ENCODE assay signal across 9 mouse cellular contexts in the genomic region with DNA sequence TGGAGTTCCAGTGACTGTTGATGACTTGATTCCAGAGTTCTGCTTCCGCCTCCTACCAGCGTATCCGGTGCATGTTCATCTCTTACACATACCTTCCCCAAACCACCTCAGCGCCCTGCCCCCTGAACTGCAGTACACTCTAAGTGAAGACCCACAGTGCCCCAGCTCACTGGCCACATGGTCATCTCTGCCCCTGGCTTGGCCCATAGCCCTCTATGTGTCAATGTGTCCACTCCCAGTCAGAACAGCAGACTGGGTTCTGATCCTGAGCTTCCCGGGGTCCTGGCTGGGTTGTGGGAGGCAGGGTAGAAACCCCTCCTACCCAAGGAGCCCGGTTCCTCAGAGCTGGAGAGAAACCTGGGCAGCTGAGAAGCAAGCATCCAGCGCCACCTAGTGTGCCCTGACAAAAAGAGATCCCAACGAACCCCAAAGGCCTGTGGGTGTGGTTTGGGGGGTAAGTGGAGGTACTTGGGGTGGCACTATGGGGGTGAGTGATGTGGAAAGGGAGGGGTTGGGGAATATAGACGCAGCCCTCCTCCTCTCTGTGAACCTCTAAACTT. TPM values are rescaled to one million over a fixed set of nuclear protein-coding genes. Genes with fewer than 3 reads are reported as not detected.
DNase-seq lines count a peak whose midpoint lies in the region; ATAC-seq lines count a peak whose summit lies in the region.
"Had no signal": no experiment of that assay in that cellular context is flagged by ENCODE, and none has a peak within 500 bp of the region (broad histone marks: within the 10 kb centered on the region; RNA-seq: fewer than 3 reads in every experiment).

No protein-coding gene starts in this region.

- no peak overlapping the region for H3K9ac ChIP-seq in liver, embryonic 11.5 days (ENCODE audit: low read depth, low read length)

- peaks cover 28% of the 10 kb centered on the region for H3K4me1 ChIP-seq in liver, embryonic 11.5 days (replicated peaks; ENCODE audit: control insufficient read depth, insufficient read depth, low read length)

- peak; percentile 73 for DNase-seq in CD4-positive, CD25-positive, alpha-beta regulatory T cell, adult 2 months (ENCODE audit: low read depth, low spot score)
- DNase-seq in liver, result peak; percentile 48
- no peak for DNase-seq in liver, embryonic 11.5 days (ENCODE audit: low spot score)
- peak; percentile 80 for DNase-seq in brain, adult 2 months (ENCODE audit: low read depth, low spot score)
- DNase-seq in gastrocnemius, postnatal 10 days, result peak; percentile 49
- DNase-seq in left cerebral cortex, postnatal 36 days (ENCODE audit: low spot score in 2 of 2), result peak; percentile 66 to 67
- DNase-seq in right cerebral cortex, postnatal 14 days, result peak; percentile 78

- H3K4me3 ChIP-seq in liver, embryonic 11.5 days (ENCODE audit: low read depth, low read length), result no peak overlapping the region
- H3K4me3 ChIP-seq: myocyte had no signal

- H3K4me2 ChIP-seq in liver, embryonic 11.5 days, result no peak overlapping the region

- 21% methylated on average over 9 of the region's 9 CpGs for WGBS in liver, embryonic 11.5 days

- H3K27me3 ChIP-seq in liver, embryonic 11.5 days (replicated peaks; ENCODE audit: control insufficient read depth, insufficient read depth, low read length), result peaks cover 59% of the 10 kb centered on the region

- H3K9me3 ChIP-seq in liver, embryonic 11.5 days (ENCODE audit: control insufficient read depth, low read length), result no peaks in the 10 kb centered on the region

- H3K36me3 ChIP-seq in liver, embryonic 11.5 days (ENCODE audit: control insufficient read depth, insufficient read depth, low read length), result no peaks in the 10 kb centered on the region

- ATAC-seq in CD4-positive, CD25-positive, alpha-beta regulatory T cell, adult 4 months, result no peak
- ATAC-seq in liver, embryonic 11.5 days (replicated peaks; ENCODE audit: low FRiP score), result no peak

- intact Hi-C loops in left cerebral cortex, postnatal 36 days (cut with DNase I), result loop anchor here (2.0 to 5.0 kb wide), 2 partner anchors 46 to 122 kb away; no protein-coding TSS in a partner anchor

- H3K27ac ChIP-seq in liver, embryonic 11.5 days (ENCODE audit: low read depth, low read length), result no peak overlapping the region

RNA-seq across cellular contexts. Expression of gene Pnmt, which starts 3.1 kb away (rescaled TPM):
- polyA plus RNA-seq in CD4-positive, CD25-positive, alpha-beta regulatory T cell, adult 4 months (2017; shearing (Covaris generic)), result not detected
- 0.53 and 0.88 TPM in 2 replicates for polyA plus RNA-seq in liver, embryonic 11.5 days (2014; fragmentation: Nextera tagmentation; extraction: Ambion mirVana)
- total RNA-seq in gastrocnemius, postnatal 10 days (2021), result under 1 TPM; 0.28 to 0.77 TPM
- under 1 TPM; 0.34 to 0.47 TPM for total RNA-seq in left cerebral cortex, postnatal 36 days (2021)

RNA-seq across cellular contexts. Expression of gene Tcap, which starts 5.7 kb away (rescaled TPM):
- polyA plus RNA-seq in CD4-positive, CD25-positive, alpha-beta regulatory T cell, adult 4 months (2017; shearing (Covaris generic)), result not detected
- 0.65 and 0.89 TPM in 2 replicates for polyA plus RNA-seq in liver, embryonic 11.5 days (2014; fragmentation: Nextera tagmentation; extraction: Ambion mirVana)
- total RNA-seq in gastrocnemius, postnatal 10 days (2021), result 100 to 1,000 TPM; 585 to 712 TPM
- total RNA-seq in left cerebral cortex, postnatal 36 days (2021), result 10 to 100 TPM; 11.8 to 14.4 TPM

RNA-seq across cellular contexts. Expression of gene Pgap3, which starts 11.0 kb away (rescaled TPM):
- 10 to 100 TPM in 1 of 2 experiments, 1 to 10 TPM in 1; 6.7 to 11.6 TPM for polyA plus RNA-seq in CD4-positive, CD25-positive, alpha-beta regulatory T cell, adult 4 months (2017; shearing (Covaris generic))
- polyA plus RNA-seq in liver, embryonic 11.5 days (2014; fragmentation: Nextera tagmentation; extraction: Ambion mirVana), result 6.4 and 8.5 TPM in 2 replicates
- total RNA-seq in gastrocnemius, postnatal 10 days (2021), result 1 to 10 TPM; 3.2 to 3.5 TPM
- total RNA-seq in left cerebral cortex, postnatal 36 days (2021), result 10 to 100 TPM in 1 of 2 experiments, 1 to 10 TPM in 1; 9.9 to 10.9 TPM

RNA-seq across cellular contexts. Expression of gene Erbb2, which starts 23.0 kb away (rescaled TPM):
- under 1 TPM; 0.07 to 0.23 TPM for polyA plus RNA-seq in CD4-positive, CD25-positive, alpha-beta regulatory T cell, adult 4 months (2017; shearing (Covaris generic))
- 12.4 and 13.5 TPM in 2 replicates for polyA plus RNA-seq in liver, embryonic 11.5 days (2014; fragmentation: Nextera tagmentation; extraction: Ambion mirVana)
- 1 to 10 TPM; 7.2 to 8.7 TPM for total RNA-seq in gastrocnemius, postnatal 10 days (2021)
- total RNA-seq in left cerebral cortex, postnatal 36 days (2021), result 1 to 10 TPM; 1.7 to 2.4 TPM

RNA-seq across cellular contexts. Expression of gene Stard3, which starts 31.1 kb away (rescaled TPM):
- polyA plus RNA-seq in CD4-positive, CD25-positive, alpha-beta regulatory T cell, adult 4 months (2017; shearing (Covaris generic)), result 10 to 100 TPM; 41.2 to 63.9 TPM
- 25.3 and 28.9 TPM in 2 replicates for polyA plus RNA-seq in liver, embryonic 11.5 days (2014; fragmentation: Nextera tagmentation; extraction: Ambion mirVana)
- total RNA-seq in gastrocnemius, postnatal 10 days (2021), result 10 to 100 TPM; 11.4 to 12.1 TPM
- total RNA-seq in left cerebral cortex, postnatal 36 days (2021), result 10 to 100 TPM; 35.9 to 39.3 TPM

Comparison
In these comparisons a context has a peak if more than half of its experiments do, and no peak if none do; other contexts are left out.
1. RNA of gene Tcap, which starts 5.7 kb away (total RNA-seq): 585 to 712 TPM in gastrocnemius, postnatal 10 days; 11.8 to 14.4 TPM in left cerebral cortex, postnatal 36 days; every median in the first group is over 10 times any median in the second.